Mouse (Mus musculus) urinary bladder, postnatal 4 days (tissue): ENCODE measurements around the gene Txlna.

Experiments
- DNase-seq, 2 experiments: peaks; one replicate each; pipeline ENCODE4 v3.0.0; 2021 to 2022; ENCODE audit warnings: low spot score in 2 of 2

Gene Txlna

GRCm38 (mm10) chr4:129588865-129589264 lies 52.0 kb downstream of the Txlna start:
- no peak for DNase-seq

GRCm38 (mm10) chr4:129586943-129587342 lies 53.9 kb downstream of the Txlna start:
- DNase-seq = no peak

GRCm38 (mm10) chr4:129585773-129586172 lies 55.1 kb downstream of the Txlna start:
- no peak for DNase-seq

- DNase-seq = peak; percentile 75 to 85
Observed at GRCm38 (mm10) chr4:129584884-129585608, 55.8 kb downstream of the Txlna start.

GRCm38 (mm10) chr4:129584370-129584769 lies 56.5 kb downstream of the Txlna start:
- DNase-seq = no peak

GRCm38 (mm10) chr4:129582251-129582650 lies 58.6 kb downstream of the Txlna start:
- DNase-seq = no peak

GRCm38 (mm10) chr4:129580347-129580746 lies 60.5 kb downstream of the Txlna start:
- DNase-seq = no peak

GRCm38 (mm10) chr4:129578466-129578865 lies 62.4 kb downstream of the Txlna start, which contains the start of gene Fam167b:
TSS of gene Fam167b (minus strand) at chr4:129578549.
- DNase-seq = no peak

GRCm38 (mm10) chr4:129577688-129578087 lies 63.2 kb downstream of the Txlna start:
- no peak for DNase-seq

- peak in 1 of 2 experiments; percentile 78 for DNase-seq
Observed at GRCm38 (mm10) chr4:129576863-129577491, 63.9 kb downstream of the Txlna start.
